Mouse (Mus musculus): ENCODE results near the gene Cyb5d1. TPM values are rescaled to one million over a fixed set of nuclear protein-coding genes. Genes with fewer than 3 reads are reported as not detected.

Cyb5d1 gene
- total and polyA plus RNA-seq, 3 experiments: 19.9 to 32.1 (median 27.9) TPM

- Histone ChIP-seq H3K4me1 (ENCODE audit: control insufficient read depth, insufficient read depth, low read length) (peaks cover 12% of the 10 kb centered on the region), H3K79me2 (replicated peaks; ENCODE audit: control insufficient read depth, insufficient read depth, low read length) (no peaks in the 10 kb centered on the region), H3K36me3 (ENCODE audit: control insufficient read depth, insufficient read depth, low read length) (no peaks in the 10 kb centered on the region), H3K4me3 (peak overlapping the region; percentile 81), H3K27ac (peak overlapping the region; percentile 99), H3K27me3 (ENCODE audit: control insufficient read depth, insufficient read depth, low read length) (no peaks in the 10 kb centered on the region), H3K9ac (ENCODE audit: low read depth, low read length) (peak overlapping the region; percentile 78)
- intact Hi-C loops (cut with DNase I): loop anchor here (1.0 to 10.0 kb wide), 3 partner anchors 7 to 577 kb away; partner anchors contain the start of genes Gabarap and Phf23
- DNase-seq: peak; percentile 93 to 95
- under 1% methylated on average over 39 of the region's 39 CpGs for WGBS
- TF ChIP-seq CTCF (IDR thresholded peaks at IDR 0.05) (no peak), POLR2A (IDR thresholded peaks at IDR 0.05; ENCODE audit: insufficient read depth, low read depth, low read length) (peak; percentile 97), EP300 (IDR thresholded peaks at IDR 0.05; ENCODE audit: insufficient read depth, low read depth, low read length) (peak; percentile 96)
Measured at GRCm38 (mm10) chr11:69417449-69418384, 22.3 kb upstream of the Cyb5d1 start.

- WGBS: 8% methylated on average over 8 of the region's 8 CpGs
- Histone ChIP-seq H3K9ac (ENCODE audit: low read depth, low read length) (peak overlapping the region; percentile 25; the same call in 1 of the 2 replicates), H3K27me3 (ENCODE audit: control insufficient read depth, insufficient read depth, low read length) (no peaks in the 10 kb centered on the region), H3K4me1 (ENCODE audit: control insufficient read depth, insufficient read depth, low read length) (peaks cover 16% of the 10 kb centered on the region), H3K4me3 (peak overlapping the region; percentile 81; the same call in 1 of the 2 replicates), H3K27ac (peak overlapping the region; percentile 99), H3K79me2 (replicated peaks; ENCODE audit: control insufficient read depth, insufficient read depth, low read length) (no peaks in the 10 kb centered on the region), H3K36me3 (ENCODE audit: control insufficient read depth, insufficient read depth, low read length) (peaks cover 2% of the 10 kb centered on the region; the same call in 1 of the 2 replicates)
- intact Hi-C loops (cut with DNase I): loop anchor here (5.0 to 10.0 kb wide), 2 partner anchors 160 to 578 kb away; partner anchors contain the start of genes Gabarap and Phf23
- TF ChIP-seq CTCF (IDR thresholded peaks at IDR 0.05): no peak
- no peak for TF ChIP-seq EP300 (IDR thresholded peaks at IDR 0.05; ENCODE audit: insufficient read depth, low read depth, low read length)
- DNase-seq: no peak
Measured at GRCm38 (mm10) chr11:69416921-69417448, 21.6 kb upstream of the Cyb5d1 start.

DNA sequence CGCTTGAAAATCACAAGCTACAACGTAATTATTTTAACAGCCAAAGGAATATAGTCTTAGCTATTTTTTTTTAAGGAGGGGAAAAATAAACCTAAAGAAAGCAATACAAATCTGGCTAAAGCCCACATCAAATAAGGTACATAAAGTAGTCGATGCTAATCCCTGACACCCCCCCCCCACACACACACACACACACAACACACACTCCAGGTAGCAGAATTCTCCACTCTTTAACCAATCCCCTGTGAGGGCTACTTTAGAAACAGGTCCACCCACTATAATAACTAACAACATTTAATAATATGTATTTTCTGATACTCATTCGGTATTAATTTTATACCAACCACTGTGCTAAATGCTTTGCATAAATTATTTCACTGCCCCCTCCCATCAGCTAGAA, 21.1 kb upstream of the Cyb5d1 start:
- WGBS: 4% methylated on average over 4 of the region's 4 CpGs
- DNase-seq: no peak
- intact Hi-C loops (cut with DNase I): loop anchor here (5.0 to 10.0 kb wide), 2 partner anchors 161 to 578 kb away; partner anchors contain the start of genes Gabarap and Phf23

GRCm38 (mm10) chr11:69415668-69416451, 20.4 kb upstream of the Cyb5d1 start:
- Histone ChIP-seq H3K79me2 (replicated peaks; ENCODE audit: control insufficient read depth, insufficient read depth, low read length) (no peaks in the 10 kb centered on the region), H3K27ac (peak overlapping the region; percentile 99), H3K36me3 (ENCODE audit: control insufficient read depth, insufficient read depth, low read length) (peaks cover 3% of the 10 kb centered on the region; the same call in 1 of the 2 replicates), H3K4me1 (ENCODE audit: control insufficient read depth, insufficient read depth, low read length) (peaks cover 19% of the 10 kb centered on the region), H3K9ac (ENCODE audit: low read depth, low read length) (peak overlapping the region; percentile 72), H3K27me3 (ENCODE audit: control insufficient read depth, insufficient read depth, low read length) (no peaks in the 10 kb centered on the region), H3K4me3 (peak overlapping the region; percentile 46)
- 3% methylated on average over 13 of the region's 25 CpGs for WGBS
- intact Hi-C loops (cut with DNase I): loop anchor here (5.0 to 10.0 kb wide), 2 partner anchors 161 to 579 kb away; partner anchors contain the start of genes Gabarap and Phf23
- TF ChIP-seq POLR2A (IDR thresholded peaks at IDR 0.05; ENCODE audit: insufficient read depth, low read depth, low read length) (no peak), CTCF (IDR thresholded peaks at IDR 0.05) (no peak), EP300 (IDR thresholded peaks at IDR 0.05; ENCODE audit: insufficient read depth, low read depth, low read length) (no peak)
- DNase-seq: peak; percentile 62 to 64

More for the DNA sequence above, 21.1 kb upstream of the Cyb5d1 start:
- peak overlapping the region; percentile 99 for H3K27ac ChIP-seq
- H3K4me3 ChIP-seq: peak overlapping the region; percentile 25
- no peak overlapping the region for H3K9ac ChIP-seq (ENCODE audit: low read depth, low read length)
- no peaks in the 10 kb centered on the region for H3K27me3 ChIP-seq (ENCODE audit: control insufficient read depth, insufficient read depth, low read length)
- peaks cover 3% of the 10 kb centered on the region; the same call in 1 of the 2 replicates for H3K36me3 ChIP-seq (ENCODE audit: control insufficient read depth, insufficient read depth, low read length)
- peaks cover 19% of the 10 kb centered on the region for H3K4me1 ChIP-seq (ENCODE audit: control insufficient read depth, insufficient read depth, low read length)
- TF ChIP-seq EP300 (IDR thresholded peaks at IDR 0.05; ENCODE audit: insufficient read depth, low read depth, low read length) (no peak), POLR2A (IDR thresholded peaks at IDR 0.05; ENCODE audit: insufficient read depth, low read depth, low read length) (no peak), CTCF (IDR thresholded peaks at IDR 0.05) (no peak)
- no peaks in the 10 kb centered on the region for H3K79me2 ChIP-seq (replicated peaks; ENCODE audit: control insufficient read depth, insufficient read depth, low read length)

GRCm38 (mm10) chr11:69415327-69415667, 19.9 kb upstream of the Cyb5d1 start:
- intact Hi-C loops (cut with DNase I): loop anchor here (5.0 to 10.0 kb wide), 2 partner anchors 162 to 580 kb away; partner anchors contain the start of genes Gabarap and Phf23
- H3K27me3 ChIP-seq (ENCODE audit: control insufficient read depth, insufficient read depth, low read length): no peaks in the 10 kb centered on the region

More at GRCm38 (mm10) chr11:69415327-69415667, 19.9 kb upstream of the Cyb5d1 start:
- peak overlapping the region; percentile 46 for H3K4me3 ChIP-seq
- DNase-seq: peak; percentile 67 to 77
- H3K27ac ChIP-seq: peak overlapping the region; percentile 78
- H3K4me1 ChIP-seq (ENCODE audit: control insufficient read depth, insufficient read depth, low read length): peaks cover 17% of the 10 kb centered on the region
- no peaks in the 10 kb centered on the region for H3K79me2 ChIP-seq (replicated peaks; ENCODE audit: control insufficient read depth, insufficient read depth, low read length)
- 6% methylated on average over 3 of the region's 3 CpGs for WGBS
- peaks cover 3% of the 10 kb centered on the region; the same call in 1 of the 2 replicates for H3K36me3 ChIP-seq (ENCODE audit: control insufficient read depth, insufficient read depth, low read length)
- TF ChIP-seq CTCF (IDR thresholded peaks at IDR 0.05): peak; percentile 41
- TF ChIP-seq POLR2A (IDR thresholded peaks at IDR 0.05; ENCODE audit: insufficient read depth, low read depth, low read length): no peak
- TF ChIP-seq EP300 (IDR thresholded peaks at IDR 0.05; ENCODE audit: insufficient read depth, low read depth, low read length): peak; percentile 83
- H3K9ac ChIP-seq (ENCODE audit: low read depth, low read length): peak overlapping the region; percentile 72

All from heart, adult 2 months (tissue).